Mouse (Mus musculus) thymus, postnatal 0 days (tissue): ENCODE results near the gene Mrpl42. TPM values are rescaled to one million over a fixed set of nuclear protein-coding genes. Genes with fewer than 3 reads are reported as not detected.

ENCODE experiments used
- DNase-seq: peaks from one replicate; pipeline ENCODE4 v3.0.0-alpha.2; 2015; ENCODE audit warnings: low spot score
- polyA plus RNA-seq: library from polyadenylated mRNA; unstranded; fragments of >200 nt; fragmentation: Nextera tagmentation; extraction: Ambion mirVana; gene quantifications from 2 replicates; pipeline ENCODE4 v1.2.1, GENCODE M21; 2015

The Mrpl42 gene
- polyA plus RNA-seq, 1 experiment from 2014 or later, result 291 TPM

DNA sequence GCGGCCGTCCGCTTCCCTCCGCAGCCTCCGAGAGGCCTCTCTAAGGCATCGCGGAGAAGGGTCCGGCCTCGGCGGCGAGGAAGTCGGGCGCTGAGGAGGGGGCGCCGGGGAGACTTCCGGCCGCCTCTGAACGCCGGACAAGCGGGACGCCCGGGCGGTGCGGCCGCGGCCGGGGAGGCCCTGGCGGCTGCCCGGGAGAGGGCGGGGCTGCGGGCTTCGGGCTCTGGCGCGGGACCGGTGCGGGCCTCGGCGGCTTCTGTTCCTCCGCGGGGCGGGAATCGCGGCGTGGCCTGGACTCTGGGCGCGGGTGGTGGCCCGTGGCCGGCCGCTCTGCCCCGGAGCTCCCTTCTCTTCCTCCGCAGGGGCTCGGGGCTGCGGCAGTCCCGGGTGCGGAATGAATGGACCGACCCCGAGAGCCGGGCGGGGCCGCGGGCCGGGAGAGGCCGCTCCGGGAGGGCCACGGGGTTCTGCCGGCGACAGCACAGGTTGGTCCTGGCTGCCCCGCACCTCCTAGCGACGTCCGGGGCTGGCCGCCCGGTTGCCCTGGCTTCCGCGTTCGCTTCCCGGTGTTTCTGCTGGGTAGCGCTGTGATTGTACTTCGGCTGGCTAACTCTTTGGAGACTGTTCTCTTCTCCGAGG is 13.7 kb upstream of the Mrpl42 start:
- DNase-seq, result peak; percentile 25

- peak; percentile 97 for DNase-seq
Measured at GRCm38 (mm10) chr10:95514656-95515292, 13.0 kb upstream of the Mrpl42 start, which contains the start of gene Ube2n. Gene Ube2n, plus strand, starts transcription at chr10:95515145.

DNA sequence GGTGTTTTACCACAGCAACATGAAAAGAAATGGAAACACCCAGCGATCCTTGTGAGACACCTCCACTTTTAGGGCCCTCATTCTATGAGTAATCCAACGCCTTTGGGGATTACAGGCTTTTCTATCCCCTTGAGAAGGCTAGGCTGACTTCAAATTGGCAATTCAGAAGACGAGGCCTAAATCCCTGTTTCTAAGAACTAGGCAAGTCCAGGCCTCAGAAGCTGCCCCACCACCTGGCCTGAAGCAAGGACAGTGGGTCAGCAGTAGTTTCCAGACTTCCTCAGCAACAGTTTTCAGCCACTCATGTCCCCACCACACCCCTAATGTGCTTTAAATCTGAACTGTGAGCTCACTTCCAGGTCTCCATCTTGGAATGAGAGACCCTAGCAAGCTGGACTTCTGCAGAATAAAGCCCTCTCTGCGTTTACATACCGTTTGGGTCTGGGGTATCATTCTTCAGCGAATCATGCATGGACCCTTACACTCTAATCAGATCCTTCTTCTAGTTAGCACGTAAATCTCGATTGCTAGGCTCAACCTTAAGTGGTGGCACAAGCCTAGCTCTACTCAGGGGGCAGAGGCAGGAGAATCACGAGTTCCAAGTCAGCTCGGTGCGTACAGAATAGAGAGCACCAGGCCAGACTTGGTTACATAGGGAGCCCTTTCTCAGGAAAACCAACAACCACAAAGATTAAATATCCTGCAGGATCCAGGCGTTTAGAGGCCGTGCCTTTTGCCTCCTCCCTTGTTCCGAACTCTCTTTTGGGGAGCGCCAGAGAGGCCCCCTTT is 12.2 kb upstream of the Mrpl42 start:
- DNase-seq, result peak; percentile 23

DNA sequence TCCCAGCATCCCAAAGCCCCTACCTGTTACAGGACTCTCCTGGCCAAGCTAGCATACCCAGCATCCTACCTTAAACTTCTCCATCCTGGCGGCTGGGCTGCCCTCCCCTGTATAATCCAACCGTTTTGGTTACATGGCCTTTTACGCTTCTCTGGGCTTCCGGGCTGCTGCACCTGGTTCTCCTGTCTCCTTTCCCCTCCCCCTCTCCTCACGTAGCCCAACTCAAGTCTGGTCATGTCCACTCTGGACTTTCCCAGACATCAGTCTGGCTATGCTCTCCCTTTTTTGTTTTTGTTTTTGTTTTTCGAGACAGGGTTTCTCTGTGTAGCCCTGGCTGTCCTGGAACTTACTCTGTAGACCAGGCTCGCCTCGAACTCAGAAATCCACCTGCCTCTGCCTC is 10.9 kb upstream of the Mrpl42 start:
- no peak for DNase-seq

DNA sequence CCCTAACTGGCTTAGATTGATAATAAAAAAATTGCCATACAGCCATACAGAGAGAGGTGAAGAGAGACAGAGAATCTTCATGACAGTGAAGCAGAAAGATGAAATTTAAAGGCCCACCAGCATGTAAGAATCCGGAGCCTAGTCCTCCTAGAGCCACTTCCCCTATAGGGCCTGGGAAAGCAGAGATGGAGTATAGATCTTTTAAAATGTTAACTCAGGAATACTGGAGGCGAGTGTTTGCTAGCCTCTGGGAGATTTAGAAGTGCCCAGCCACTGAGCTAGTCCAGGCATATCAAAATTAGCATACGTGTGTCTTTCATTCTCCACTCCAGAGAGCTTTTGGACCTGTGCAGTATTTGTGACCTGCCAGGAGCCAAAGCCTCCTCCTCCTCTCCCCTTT is 7.5 kb upstream of the Mrpl42 start:
- no peak for DNase-seq

- no peak for DNase-seq
Measured at GRCm38 (mm10) chr10:95508793-95509192, 7.1 kb upstream of the Mrpl42 start.

- no peak for DNase-seq
Measured at GRCm38 (mm10) chr10:95508126-95508525, 6.4 kb upstream of the Mrpl42 start.

DNA sequence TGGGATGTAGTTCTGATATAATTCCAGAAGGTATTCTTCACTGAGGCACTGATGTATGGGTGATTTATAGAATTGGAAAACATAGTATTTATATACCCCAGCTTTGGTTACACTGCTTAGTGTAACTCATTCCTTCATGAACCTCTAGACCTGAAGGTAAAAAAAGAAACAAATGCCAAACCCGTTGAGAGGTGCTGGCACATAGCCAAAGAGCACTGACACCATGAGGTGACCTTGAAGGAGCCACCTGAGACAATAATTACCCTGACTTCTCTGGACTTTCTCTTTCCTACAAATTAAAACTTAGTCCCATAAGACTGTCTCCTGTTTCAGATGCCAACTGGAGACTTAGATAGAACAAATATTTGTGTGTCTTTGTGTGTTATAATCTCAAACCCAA is 2.6 kb upstream of the Mrpl42 start:
- DNase-seq, result no peak

DNA sequence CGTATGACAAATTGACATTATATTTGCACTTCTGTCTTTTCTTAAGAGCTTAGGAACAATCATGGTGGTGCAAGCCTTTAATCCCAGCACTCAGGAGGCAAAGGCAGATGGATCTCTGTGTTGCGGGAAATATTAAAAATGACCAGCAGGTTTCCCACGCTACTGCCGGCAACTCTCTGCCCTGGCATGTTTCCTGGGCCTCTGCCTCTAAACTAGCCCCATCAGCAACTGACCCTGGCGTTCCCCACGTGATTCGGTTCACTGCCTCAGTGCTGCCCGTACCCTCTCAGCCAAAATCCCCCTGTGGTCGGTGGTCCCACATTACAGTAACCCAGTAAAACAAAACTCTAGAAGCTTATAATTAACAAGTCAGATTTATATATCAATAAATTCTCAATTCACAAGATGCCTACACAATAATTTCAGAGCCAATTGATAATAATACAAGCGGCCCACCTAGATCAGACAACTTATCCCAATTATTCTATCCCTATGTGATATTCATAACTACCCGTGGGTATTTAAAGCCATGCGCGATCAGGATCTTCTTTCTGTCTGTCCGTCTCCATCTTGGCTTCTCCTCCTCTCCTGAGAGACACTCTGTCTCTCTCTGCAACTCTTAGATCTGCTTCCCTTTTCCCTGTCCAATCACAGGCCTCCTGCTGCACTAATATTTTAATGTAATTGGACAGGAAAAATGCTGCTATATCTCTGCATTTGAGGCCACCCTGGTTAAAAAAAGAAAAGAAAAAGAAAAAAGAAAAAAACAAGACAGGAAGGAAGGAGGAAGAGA is 1.9 kb upstream of the Mrpl42 start:
- DNase-seq, result no peak

- DNase-seq, result no peak
Measured at GRCm38 (mm10) chr10:95501033-95501432, 707 bp downstream of the Mrpl42 start.

DNA sequence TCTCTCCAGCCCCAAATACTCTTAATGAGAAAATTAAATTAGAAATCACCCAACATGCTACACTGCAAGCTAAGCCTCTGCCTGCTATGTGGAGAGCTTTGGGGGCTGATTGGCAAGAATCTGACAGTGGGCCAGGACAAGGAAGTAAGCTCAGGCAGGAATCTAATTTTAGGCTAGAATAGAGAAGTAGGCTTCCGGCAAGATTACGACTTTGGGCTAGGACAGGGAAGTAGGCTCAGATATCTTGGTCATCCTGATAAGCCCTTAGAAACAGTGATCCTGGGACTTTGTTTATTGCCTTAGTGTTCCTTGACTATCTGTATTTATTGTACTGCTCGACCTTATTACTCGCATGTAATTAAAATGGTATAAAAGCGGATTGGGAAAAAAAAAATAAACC is 7.5 kb downstream of the Mrpl42 start:
- no peak for DNase-seq

GRCm38 (mm10) chr10:95489653-95490052 is 12.1 kb downstream of the Mrpl42 start:
- DNase-seq, result no peak

DNA sequence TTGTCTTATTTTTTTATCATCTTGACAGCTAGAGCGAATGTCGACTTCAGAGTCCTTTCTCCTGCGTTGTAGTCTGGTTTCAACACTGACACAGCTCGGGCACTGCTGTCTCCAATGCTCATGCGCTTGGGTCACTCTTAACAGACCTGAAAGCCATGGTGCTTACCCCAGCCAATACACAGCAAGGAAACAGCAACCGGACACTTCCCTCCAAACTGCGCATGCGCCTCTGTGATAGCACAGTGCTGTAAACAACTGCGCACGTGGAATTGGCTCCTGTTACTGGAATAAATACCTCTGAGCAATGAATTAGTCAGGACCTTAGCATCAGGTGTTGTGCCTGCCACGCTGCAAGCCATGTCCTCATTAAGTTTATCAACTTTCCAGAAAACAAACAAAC is 24.2 kb downstream of the Mrpl42 start:
- DNase-seq, result no peak

GRCm38 (mm10) chr10:95475923-95476322 is 25.8 kb downstream of the Mrpl42 start:
- peak; percentile 84 for DNase-seq

DNA sequence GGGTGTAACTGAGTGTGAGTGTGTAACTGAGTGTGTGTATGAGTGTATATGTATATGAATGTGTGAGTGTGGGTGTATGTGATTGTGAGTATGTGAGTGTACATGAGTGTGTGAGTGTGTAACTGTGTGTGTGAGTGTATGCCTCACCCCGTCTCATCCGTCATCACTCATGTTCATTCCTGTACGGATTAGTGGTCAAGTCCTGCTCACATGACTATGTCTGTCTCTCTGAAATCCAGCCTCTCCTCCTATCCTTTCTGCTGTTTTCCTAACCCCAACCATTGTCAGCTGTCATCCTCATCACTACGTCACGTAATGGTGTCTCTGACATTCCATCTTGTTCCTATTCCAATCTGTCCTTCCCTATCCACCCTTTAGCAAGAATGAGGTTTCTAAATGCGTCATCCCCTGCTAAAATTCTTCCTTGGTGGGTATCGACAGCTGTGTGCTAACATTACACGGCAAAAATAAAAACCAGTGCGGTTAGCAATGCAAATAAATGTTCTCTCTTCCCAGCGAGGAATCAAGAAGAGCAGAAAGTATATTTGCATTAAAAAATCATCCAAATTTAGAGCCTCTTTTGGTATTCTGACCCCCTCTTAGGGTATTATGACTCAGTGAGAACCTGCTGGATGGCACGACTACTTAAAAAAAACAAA is 29.7 kb downstream of the Mrpl42 start:
- DNase-seq, result no peak

- DNase-seq, result no peak
Measured at GRCm38 (mm10) chr10:95471186-95471585, 30.6 kb downstream of the Mrpl42 start.

GRCm38 (mm10) chr10:95468894-95469293 is 32.8 kb downstream of the Mrpl42 start:
- DNase-seq, result no peak

GRCm38 (mm10) chr10:95465485-95465896 is 36.2 kb downstream of the Mrpl42 start:
- DNase-seq, result no peak

DNA sequence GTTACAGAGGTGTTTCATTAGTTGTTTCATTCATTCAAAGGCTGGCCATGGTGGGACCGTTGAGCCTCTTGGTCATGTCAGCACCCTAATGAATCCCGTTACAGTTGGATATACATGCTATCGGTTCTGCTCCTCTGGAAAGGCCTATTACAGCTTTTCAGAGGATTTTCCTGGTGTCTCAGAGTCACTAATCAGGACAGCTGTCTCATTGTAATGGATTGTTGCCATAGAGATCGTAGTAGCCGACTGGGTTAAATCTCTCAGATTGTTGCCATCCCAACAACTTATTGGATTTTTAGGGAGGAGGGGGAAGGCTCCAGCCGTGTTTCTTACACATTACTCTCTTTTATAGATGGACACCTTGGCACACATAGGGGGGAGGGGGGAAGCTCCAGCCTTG is 37.2 kb downstream of the Mrpl42 start:
- no peak for DNase-seq

DNA sequence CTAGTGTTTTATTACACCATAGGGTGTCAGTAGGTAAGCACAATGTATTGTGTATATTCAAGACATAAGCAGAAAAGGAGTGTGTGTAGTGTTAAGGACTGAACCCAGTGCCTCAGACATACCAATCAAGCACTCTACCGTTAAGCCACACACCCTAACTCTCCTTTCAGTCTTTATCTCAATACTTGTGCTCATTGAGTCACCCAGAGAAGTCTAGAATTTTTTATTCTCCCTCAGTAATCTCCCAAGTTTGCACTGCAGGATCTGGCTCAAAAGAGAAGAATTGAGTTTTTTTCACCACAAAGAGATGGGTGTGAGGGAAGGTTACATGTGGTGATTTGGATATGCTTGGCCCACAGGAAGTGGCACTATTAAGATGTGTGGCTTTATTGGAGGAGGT is 39.5 kb downstream of the Mrpl42 start:
- no peak for DNase-seq

- DNase-seq, result no peak
Measured at GRCm38 (mm10) chr10:95461053-95461553, 40.6 kb downstream of the Mrpl42 start.
